Comparison of ENCODE assay signal across 30 mouse cellular contexts in genomic region chr1:175329934-175330471, GRCm38 (mm10).
DNase-seq lines count a peak whose midpoint lies in the region; ATAC-seq and TF ChIP-seq lines count a peak whose summit lies in the region.
"Had no signal": no experiment of that assay in that cellular context is flagged by ENCODE, and none has a peak within 500 bp of the region (broad histone marks: within the 10 kb centered on the region; RNA-seq: fewer than 3 reads in every experiment).

No protein-coding gene starts in this region.

- TF ChIP-seq CTCF in CH12.LX (conservative IDR thresholded peaks at IDR 0.05 in 1 of 2, IDR thresholded peaks at IDR 0.05 in 1 of 2; ENCODE audit: low read depth in 2 of 2, low read length in 2 of 2), result no peak

- H3K27me3 ChIP-seq in hindbrain, embryonic 12.5 days, result no peaks in the 10 kb centered on the region
- no peaks in the 10 kb centered on the region for H3K27me3 ChIP-seq in hindbrain, embryonic 16.5 days (replicated peaks; ENCODE audit: control insufficient read depth, insufficient read depth, low read length)
- H3K27me3 ChIP-seq in midbrain, embryonic 12.5 days, result no peaks in the 10 kb centered on the region
- H3K27me3 ChIP-seq in midbrain, embryonic 14.5 days (ENCODE audit: control insufficient read depth, insufficient read depth, low read length), result no peaks in the 10 kb centered on the region
- H3K27me3 ChIP-seq in CH12.LX (replicated peaks), result no peaks in the 10 kb centered on the region
- H3K27me3 ChIP-seq: embryonic facial prominence, embryonic 15.5 days; forebrain, embryonic 15.5 days; heart, embryonic 12.5 days; limb, embryonic 12.5 days had no signal

- peak; percentile 58 for ATAC-seq in hindbrain, embryonic 12.5 days (ENCODE audit: low FRiP score)
- no peak for ATAC-seq in hindbrain, embryonic 16.5 days
- ATAC-seq in midbrain, embryonic 12.5 days (ENCODE audit: low FRiP score, low read depth), result peak; percentile 60
- ATAC-seq in midbrain, embryonic 14.5 days (ENCODE audit: low FRiP score, low TSS enrichment), result no peak
- ATAC-seq: forebrain, embryonic 15.5 days; intestine, postnatal 0 days had no signal

- no peak overlapping the region for H3K4me2 ChIP-seq in hindbrain, embryonic 12.5 days (replicated peaks)
- no peak overlapping the region for H3K4me2 ChIP-seq in hindbrain, embryonic 16.5 days (ENCODE audit: low read length)
- no peak overlapping the region for H3K4me2 ChIP-seq in midbrain, embryonic 12.5 days (replicated peaks)
- no peak overlapping the region for H3K4me2 ChIP-seq in midbrain, embryonic 14.5 days (ENCODE audit: low read length)
- no peak overlapping the region for H3K4me2 ChIP-seq in CH12.LX (ENCODE audit: insufficient read depth, low read depth, poor library complexity, severe bottlenecking)
- H3K4me2 ChIP-seq: embryonic facial prominence, embryonic 15.5 days; forebrain, embryonic 15.5 days; heart, embryonic 12.5 days; limb, embryonic 12.5 days had no signal

- no peaks in the 10 kb centered on the region for H3K79me2 ChIP-seq in CH12.LX (replicated peaks; ENCODE audit: control insufficient read depth, extremely low read depth, insufficient read depth, poor library complexity, severe bottlenecking)

- H3K27ac ChIP-seq in hindbrain, embryonic 12.5 days, result no peak overlapping the region
- H3K27ac ChIP-seq in hindbrain, embryonic 16.5 days (ENCODE audit: low read depth, low read length), result no peak overlapping the region
- H3K27ac ChIP-seq in midbrain, embryonic 12.5 days (replicated peaks), result no peak overlapping the region
- no peak overlapping the region for H3K27ac ChIP-seq in midbrain, embryonic 14.5 days (replicated peaks; ENCODE audit: low read depth, low read length)
- no peak overlapping the region for H3K27ac ChIP-seq in CH12.LX (ENCODE audit: insufficient read depth, low read depth)
- H3K27ac ChIP-seq: embryonic facial prominence, embryonic 10.5 days; embryonic facial prominence, embryonic 15.5 days; forebrain, embryonic 15.5 days; gastrocnemius, adult 2 months; limb, embryonic 12.5 days had no signal

- TF ChIP-seq POLR2A in CH12.LX (IDR thresholded peaks at IDR 0.05; ENCODE audit: low read depth, low read length), result no peak

- H3K9me3 ChIP-seq in hindbrain, embryonic 12.5 days (replicated peaks), result no peaks in the 10 kb centered on the region
- no peaks in the 10 kb centered on the region for H3K9me3 ChIP-seq in hindbrain, embryonic 16.5 days (ENCODE audit: control insufficient read depth, low read length)
- H3K9me3 ChIP-seq in midbrain, embryonic 12.5 days, result no peaks in the 10 kb centered on the region
- H3K9me3 ChIP-seq in midbrain, embryonic 14.5 days (ENCODE audit: control insufficient read depth, low read length), result no peaks in the 10 kb centered on the region
- no peaks in the 10 kb centered on the region for H3K9me3 ChIP-seq in CH12.LX (replicated peaks; ENCODE audit: low read length)
- H3K9me3 ChIP-seq: embryonic facial prominence, embryonic 10.5 days; embryonic facial prominence, embryonic 15.5 days; forebrain, embryonic 15.5 days; heart, embryonic 12.5 days; limb, embryonic 12.5 days had no signal

- no peak for TF ChIP-seq EP300 in CH12.LX (IDR thresholded peaks at IDR 0.05; ENCODE audit: low read length)

- DNase-seq in adrenal gland, postnatal 14 days, result peak; percentile 13
- no peak for DNase-seq in adrenal gland, adult 18-20 months (ENCODE audit: low spot score in 2 of 2)
- DNase-seq in midbrain, embryonic 14.5 days, result no peak
- DNase-seq in CH12.LX (ENCODE audit: extremely low read depth), result peak; percentile 29
- no peak for DNase-seq in spleen, postnatal 4 days (ENCODE audit: low spot score in 2 of 2)
- DNase-seq: adrenal gland, postnatal 36 days; cerebellum, adult 18-20 months; cerebellum, postnatal 10 days; gastrocnemius, adult 2 months; gastrocnemius, postnatal 36 days; heart, adult 18-20 months; heart, postnatal 4 days; kidney, adult 9 months; kidney, postnatal 10 days; layer of hippocampus, postnatal 36 days; lung, postnatal 36 days; right cerebral cortex, postnatal 4 days; thymus, adult 2 months; thymus, postnatal 36 days had no signal

- no peaks in the 10 kb centered on the region for H3K36me3 ChIP-seq in hindbrain, embryonic 12.5 days
- no peaks in the 10 kb centered on the region for H3K36me3 ChIP-seq in hindbrain, embryonic 16.5 days (ENCODE audit: control insufficient read depth, insufficient read depth, low read length)
- H3K36me3 ChIP-seq in midbrain, embryonic 12.5 days, result no peaks in the 10 kb centered on the region
- no peaks in the 10 kb centered on the region for H3K36me3 ChIP-seq in midbrain, embryonic 14.5 days (ENCODE audit: control insufficient read depth, insufficient read depth, low read length)
- no peaks in the 10 kb centered on the region for H3K36me3 ChIP-seq in CH12.LX (replicated peaks in 1 of 2; ENCODE audit: control insufficient read depth in 1 of 2, insufficient read depth in 1 of 2, low read length in 1 of 2)
- H3K36me3 ChIP-seq: embryonic facial prominence, embryonic 10.5 days; embryonic facial prominence, embryonic 15.5 days; forebrain, embryonic 15.5 days; G1E; heart, embryonic 12.5 days; limb, embryonic 12.5 days had no signal

- no peak for TF ChIP-seq RAD21 in CH12.LX (IDR thresholded peaks at IDR 0.05; ENCODE audit: low read depth, low read length)

- in situ Hi-C loops in CH12.LX (cut with MboI; ENCODE audit: low pct_ligation_motif_present, low pct_unique_long_range_greater_than_20kb, low sequenced_read_pairs), result loop anchor here (25.0 kb wide), 1 partner anchor 218 kb away; no protein-coding TSS in a partner anchor

- no peak overlapping the region for H3K9ac ChIP-seq in hindbrain, embryonic 12.5 days
- no peak overlapping the region for H3K9ac ChIP-seq in hindbrain, embryonic 16.5 days (ENCODE audit: low read depth, low read length)
- no peak overlapping the region for H3K9ac ChIP-seq in midbrain, embryonic 12.5 days (replicated peaks)
- H3K9ac ChIP-seq in midbrain, embryonic 14.5 days (replicated peaks; ENCODE audit: low read length), result no peak overlapping the region
- no peak overlapping the region for H3K9ac ChIP-seq in CH12.LX (ENCODE audit: insufficient read depth, low read depth)
- H3K9ac ChIP-seq: embryonic facial prominence, embryonic 15.5 days; forebrain, embryonic 15.5 days; heart, embryonic 12.5 days; limb, embryonic 12.5 days had no signal

- no peaks in the 10 kb centered on the region for H3K4me1 ChIP-seq in hindbrain, embryonic 12.5 days
- H3K4me1 ChIP-seq in hindbrain, embryonic 16.5 days (ENCODE audit: control insufficient read depth, insufficient read depth, low read depth, low read length), result no peaks in the 10 kb centered on the region; the same call in 1 of the 2 replicates
- no peaks in the 10 kb centered on the region for H3K4me1 ChIP-seq in midbrain, embryonic 12.5 days
- no peaks in the 10 kb centered on the region for H3K4me1 ChIP-seq in midbrain, embryonic 14.5 days (ENCODE audit: control insufficient read depth, insufficient read depth, low read length)
- no peaks in the 10 kb centered on the region for H3K4me1 ChIP-seq in CH12.LX (ENCODE audit: control insufficient read depth in 1 of 2, insufficient read depth in 2 of 2)
- H3K4me1 ChIP-seq: embryonic facial prominence, embryonic 10.5 days; embryonic facial prominence, embryonic 15.5 days; forebrain, embryonic 15.5 days; limb, embryonic 12.5 days had no signal

- H3K4me3 ChIP-seq in hindbrain, embryonic 12.5 days, result no peak overlapping the region
- no peak overlapping the region for H3K4me3 ChIP-seq in hindbrain, embryonic 16.5 days (ENCODE audit: low read length)
- H3K4me3 ChIP-seq in midbrain, embryonic 12.5 days, result no peak overlapping the region
- no peak overlapping the region for H3K4me3 ChIP-seq in midbrain, embryonic 14.5 days (replicated peaks; ENCODE audit: low read depth, low read length)
- no peak overlapping the region for H3K4me3 ChIP-seq in CH12.LX (replicated peaks in 1 of 3; ENCODE audit: low read depth in 2 of 3, low read length in 2 of 3, poor library complexity in 1 of 3)
- H3K4me3 ChIP-seq: embryonic facial prominence, embryonic 10.5 days; embryonic facial prominence, embryonic 15.5 days; forebrain, embryonic 15.5 days; gastrocnemius, adult 2 months; heart, embryonic 12.5 days; limb, embryonic 12.5 days; myocyte had no signal

- dilution Hi-C loops in CH12.LX (cut with MboI; ENCODE audit: extremely low pct_ligation_motif_present, extremely low pct_unique_long_range_greater_than_20kb, low sequenced_read_pairs), result no loop called here

- 75% methylated on average over 3 of the region's 3 CpGs for WGBS in hindbrain, embryonic 12.5 days
- 70% methylated on average over 3 of the region's 3 CpGs for WGBS in hindbrain, embryonic 16.5 days
- WGBS in midbrain, embryonic 12.5 days, result 81% methylated on average over 3 of the region's 3 CpGs
- WGBS in midbrain, embryonic 14.5 days, result 87% methylated on average over 3 of the region's 3 CpGs

TF ChIP-seq in CH12.LX, 34 proteins besides CTCF, POLR2A, EP300 and RAD21:
- TF ChIP-seq JUND (conservative IDR thresholded peaks at IDR 0.05; ENCODE audit: low read depth, low read length) (no peak), JUN (IDR thresholded peaks at IDR 0.05; ENCODE audit: insufficient read depth, low read depth, low read length) (no peak), CHD2 (IDR thresholded peaks at IDR 0.05; ENCODE audit: low read length) (peak; percentile 77), USF1 (IDR thresholded peaks at IDR 0.05; ENCODE audit: low read depth, low read length) (no peak), MYC (IDR thresholded peaks at IDR 0.05; ENCODE audit: low read depth, low read length) (no peak)

Comparison
In these comparisons a context has a peak if more than half of its experiments do, and no peak if none do; other contexts are left out.
1. DNase-seq: peak in adrenal gland, postnatal 14 days (single experiment) and CH12.LX (single experiment); none in adrenal gland, adult 18-20 months (0 of 2), midbrain, embryonic 14.5 days (single experiment) and spleen, postnatal 4 days (0 of 2).
2. ATAC-seq: peak in hindbrain, embryonic 12.5 days (single experiment) and midbrain, embryonic 12.5 days (single experiment); none in hindbrain, embryonic 16.5 days (single experiment) and midbrain, embryonic 14.5 days (single experiment).